Mouse (Mus musculus): Measurements from ENCODE around the gene Inha. TPM values are rescaled to one million over a fixed set of nuclear protein-coding genes. Genes with fewer than 3 reads are reported as not detected.

Inha gene
- polyA plus RNA-seq, 1 experiment from 2014 or later, result 4.1 TPM

- Histone ChIP-seq H3K36me3 (peaks cover 23% of the 10 kb centered on the region), H3K27me3 (no peaks in the 10 kb centered on the region), H3K9me3 (replicated peaks) (no peaks in the 10 kb centered on the region), H3K4me1 (replicated peaks) (peaks cover 63% of the 10 kb centered on the region), H3K4me3 (peak within 1 kb of the TSS; percentile 81), H3K27ac (peak within 1 kb of the TSS; percentile 97), H3K4me2 (peak within 1 kb of the TSS; percentile 86), H3K9ac (peak within 1 kb of the TSS; percentile 88)
- under 1% methylated on average over 53 of the region's 65 CpGs for WGBS
- peak; percentile 92 for ATAC-seq (replicated peaks; ENCODE audit: insufficient number of reproducible peaks, insufficient read depth, low FRiP score, low read depth)
Measured at GRCm38 (mm10) chr1:75505956-75506831, 683 bp upstream of the Inha start, which contains the start of gene Obsl1. Gene Obsl1 (minus strand): TSS chr1:75506452.

- H3K4me2 ChIP-seq, result no peak overlapping the region
- H3K4me1 ChIP-seq (replicated peaks), result peaks cover 54% of the 10 kb centered on the region
- H3K27ac ChIP-seq, result peak overlapping the region; percentile 94
- ATAC-seq (replicated peaks; ENCODE audit: insufficient number of reproducible peaks, insufficient read depth, low FRiP score, low read depth), result no peak
- H3K9me3 ChIP-seq (replicated peaks), result no peaks in the 10 kb centered on the region
- no peaks in the 10 kb centered on the region for H3K36me3 ChIP-seq
- no peak overlapping the region for H3K4me3 ChIP-seq
- no peaks in the 10 kb centered on the region for H3K27me3 ChIP-seq
- 54% methylated on average over 20 of the region's 20 CpGs for WGBS
- H3K9ac ChIP-seq, result no peak overlapping the region
Measured at GRCm38 (mm10) chr1:75509586-75509985, 2.7 kb downstream of the Inha start.

- ATAC-seq (replicated peaks; ENCODE audit: insufficient number of reproducible peaks, insufficient read depth, low FRiP score, low read depth), result no peak
- Histone ChIP-seq H3K4me2 (no peak overlapping the region), H3K27me3 (no peaks in the 10 kb centered on the region), H3K36me3 (no peaks in the 10 kb centered on the region), H3K9ac (no peak overlapping the region), H3K9me3 (replicated peaks) (no peaks in the 10 kb centered on the region), H3K4me3 (no peak overlapping the region), H3K27ac (peak overlapping the region; percentile 94), H3K4me1 (replicated peaks) (peaks cover 56% of the 10 kb centered on the region)
- WGBS, result 43% methylated on average over 5 of the region's 5 CpGs
Measured at GRCm38 (mm10) chr1:75510154-75510553, 3.3 kb downstream of the Inha start.

GRCm38 (mm10) chr1:75511437-75512210 is 4.7 kb downstream of the Inha start:
- H3K36me3 ChIP-seq, result no peaks in the 10 kb centered on the region
- 0 out of 2 replicates have a peak overlapping the region, but pooled peaks have one; percentile 5 for H3K4me2 ChIP-seq
- peak; percentile 42; the same call in 1 of the 2 replicates for ATAC-seq (replicated peaks; ENCODE audit: insufficient number of reproducible peaks, insufficient read depth, low FRiP score, low read depth)
- H3K9me3 ChIP-seq (replicated peaks), result no peaks in the 10 kb centered on the region
- no peak overlapping the region; the same call in 1 of the 2 replicates for H3K9ac ChIP-seq
- peak overlapping the region; percentile 94 for H3K27ac ChIP-seq
- H3K27me3 ChIP-seq, result no peaks in the 10 kb centered on the region
- peaks cover 59% of the 10 kb centered on the region for H3K4me1 ChIP-seq (replicated peaks)
- 23% methylated on average over 4 of the region's 4 CpGs for WGBS
- no peak overlapping the region for H3K4me3 ChIP-seq

GRCm38 (mm10) chr1:75512550-75512949 is 5.7 kb downstream of the Inha start:
- Histone ChIP-seq H3K36me3 (no peaks in the 10 kb centered on the region), H3K4me1 (replicated peaks) (peaks cover 57% of the 10 kb centered on the region), H3K4me2 (no peak overlapping the region), H3K27ac (peak overlapping the region; percentile 94), H3K27me3 (no peaks in the 10 kb centered on the region), H3K9ac (no peak overlapping the region), H3K9me3 (replicated peaks) (no peaks in the 10 kb centered on the region), H3K4me3 (no peak overlapping the region)
- no peak for ATAC-seq (replicated peaks; ENCODE audit: insufficient number of reproducible peaks, insufficient read depth, low FRiP score, low read depth)
- WGBS, result 90% methylated on average over 3 of the region's 3 CpGs

GRCm38 (mm10) chr1:75516703-75517380 is 10.0 kb downstream of the Inha start:
- no peak overlapping the region for H3K9ac ChIP-seq
- H3K36me3 ChIP-seq, result no peaks in the 10 kb centered on the region
- no peaks in the 10 kb centered on the region for H3K27me3 ChIP-seq
- no peaks in the 10 kb centered on the region for H3K9me3 ChIP-seq (replicated peaks)
- H3K4me2 ChIP-seq, result no peak overlapping the region
- peaks cover 47% of the 10 kb centered on the region for H3K4me1 ChIP-seq (replicated peaks)
- peak overlapping the region; percentile 52 for H3K27ac ChIP-seq
- 46% methylated on average over 15 of the region's 15 CpGs for WGBS
- no peak for ATAC-seq (replicated peaks; ENCODE audit: insufficient number of reproducible peaks, insufficient read depth, low FRiP score, low read depth)
- H3K4me3 ChIP-seq, result no peak overlapping the region

- Histone ChIP-seq H3K4me2 (no peak overlapping the region), H3K27me3 (no peaks in the 10 kb centered on the region), H3K9me3 (replicated peaks) (no peaks in the 10 kb centered on the region), H3K4me1 (replicated peaks) (peaks cover 50% of the 10 kb centered on the region), H3K9ac (no peak overlapping the region), H3K36me3 (no peaks in the 10 kb centered on the region), H3K4me3 (no peak overlapping the region), H3K27ac (peak overlapping the region; percentile 37; the same call in 1 of the 2 replicates)
- no peak for ATAC-seq (replicated peaks; ENCODE audit: insufficient number of reproducible peaks, insufficient read depth, low FRiP score, low read depth)
- WGBS, result 67% methylated on average over 4 of the region's 4 CpGs
Measured at GRCm38 (mm10) chr1:75517984-75518383, 11.1 kb downstream of the Inha start.

- peaks cover 47% of the 10 kb centered on the region for H3K4me1 ChIP-seq (replicated peaks)
Measured at GRCm38 (mm10) chr1:75518427-75518826, 11.6 kb downstream of the Inha start.

GRCm38 (mm10) chr1:75519576-75519975 is 12.7 kb downstream of the Inha start:
- H3K9ac ChIP-seq, result no peak overlapping the region
- 38% methylated on average over 5 of the region's 5 CpGs for WGBS
- peak overlapping the region; percentile 98 for H3K27ac ChIP-seq
- no peaks in the 10 kb centered on the region for H3K9me3 ChIP-seq (replicated peaks)
- H3K4me1 ChIP-seq (replicated peaks), result peaks cover 47% of the 10 kb centered on the region
- H3K27me3 ChIP-seq, result no peaks in the 10 kb centered on the region
- H3K4me2 ChIP-seq, result no peak overlapping the region
- H3K36me3 ChIP-seq, result no peaks in the 10 kb centered on the region
- no peak overlapping the region for H3K4me3 ChIP-seq
- ATAC-seq (replicated peaks; ENCODE audit: insufficient number of reproducible peaks, insufficient read depth, low FRiP score, low read depth), result no peak

More at GRCm38 (mm10) chr1:75518427-75518826, 11.6 kb downstream of the Inha start:
- Histone ChIP-seq H3K4me2 (no peak overlapping the region), H3K27me3 (no peaks in the 10 kb centered on the region), H3K27ac (peak overlapping the region; percentile 98; the same call in 1 of the 2 replicates), H3K4me3 (no peak overlapping the region), H3K36me3 (no peaks in the 10 kb centered on the region), H3K9ac (no peak overlapping the region), H3K9me3 (replicated peaks) (no peaks in the 10 kb centered on the region)
- ATAC-seq (replicated peaks; ENCODE audit: insufficient number of reproducible peaks, insufficient read depth, low FRiP score, low read depth), result no peak
- WGBS, result 94% methylated on average over 4 of the region's 4 CpGs

GRCm38 (mm10) chr1:75521321-75522031 is 14.6 kb downstream of the Inha start, which contains the start of gene Stk11ip:
Gene Stk11ip (plus strand): TSS chr1:75521529.
- Histone ChIP-seq H3K4me1 (replicated peaks) (peaks cover 39% of the 10 kb centered on the region), H3K27me3 (no peaks in the 10 kb centered on the region), H3K36me3 (peaks cover 11% of the 10 kb centered on the region; the same call in 1 of the 2 replicates), H3K9me3 (replicated peaks) (no peaks in the 10 kb centered on the region), H3K4me3 (peak within 1 kb of the TSS; percentile 62), H3K4me2 (peak within 1 kb of the TSS; percentile 68), H3K9ac (peak within 1 kb of the TSS; percentile 42), H3K27ac (peak within 1 kb of the TSS; percentile 98)
- under 1% methylated on average over 46 of the region's 46 CpGs for WGBS
- peak; percentile 95 for ATAC-seq (replicated peaks; ENCODE audit: insufficient number of reproducible peaks, insufficient read depth, low FRiP score, low read depth)

Data from heart, embryonic 15.5 days (tissue).